Mouse (Mus musculus) limb, embryonic 10.5 days (tissue): ENCODE results near the gene Nufip2. TPM values are rescaled to one million over a fixed set of nuclear protein-coding genes. Genes with fewer than 3 reads are reported as not detected.

Source experiments
- DNase-seq: peaks from one replicate; pipeline ENCODE4 v3.0.0-alpha.2; 2017; ENCODE audit warnings: low spot score
- H3K27ac ChIP-seq: fragments of 300-500 bp; sonication (generic); 2 replicates; pipeline ENCODE4 v1.5.1; 2016; ENCODE audit warnings: mild to moderate bottlenecking
- H3K27me3 ChIP-seq: fragments of 300-500 bp; sonication (generic); 2 replicates; pipeline ENCODE4 v1.6.1; 2016; ENCODE audit warnings: low read depth, mild to moderate bottlenecking; ENCODE audit not compliant: poor library complexity, severe bottlenecking
- H3K36me3 ChIP-seq: fragments of 300-500 bp; sonication (generic); 2 replicates; pipeline ENCODE4 v1.6.1; 2016; ENCODE audit warnings: mild to moderate bottlenecking, moderate library complexity
- H3K4me1 ChIP-seq: fragments of 300-500 bp; sonication (generic); 2 replicates; pipeline ENCODE4 v1.6.1; 2016
- H3K4me3 ChIP-seq: fragments of 300-500 bp; sonication (generic); 2 replicates; pipeline ENCODE4 v1.5.1; 2016; ENCODE audit warnings: mild to moderate bottlenecking, moderate library complexity
- H3K9me3 ChIP-seq: fragments of 300-500 bp; sonication (generic); replicated peaks from 2 replicates; pipeline ENCODE4 v1.6.1; 2016; ENCODE audit warnings: mild to moderate bottlenecking
- WGBS: fragments of 180-500 bp; shearing (Covaris S2); methylation state at CpG from one replicate; pipeline ENCODE4 v1.1.7; 2016; 5-methylcytosine and 5-hydroxymethylcytosine counted together
- polyA plus RNA-seq: library from polyadenylated mRNA; unstranded; fragments of >200 nt; fragmentation: Nextera tagmentation; extraction: Ambion mirVana; gene quantifications from 2 replicates; pipeline ENCODE4 v1.2.1, GENCODE M21; 2016

Gene Nufip2
- polyA plus RNA-seq, 1 experiment from 2014 or later, result 4.0 TPM

DNA sequence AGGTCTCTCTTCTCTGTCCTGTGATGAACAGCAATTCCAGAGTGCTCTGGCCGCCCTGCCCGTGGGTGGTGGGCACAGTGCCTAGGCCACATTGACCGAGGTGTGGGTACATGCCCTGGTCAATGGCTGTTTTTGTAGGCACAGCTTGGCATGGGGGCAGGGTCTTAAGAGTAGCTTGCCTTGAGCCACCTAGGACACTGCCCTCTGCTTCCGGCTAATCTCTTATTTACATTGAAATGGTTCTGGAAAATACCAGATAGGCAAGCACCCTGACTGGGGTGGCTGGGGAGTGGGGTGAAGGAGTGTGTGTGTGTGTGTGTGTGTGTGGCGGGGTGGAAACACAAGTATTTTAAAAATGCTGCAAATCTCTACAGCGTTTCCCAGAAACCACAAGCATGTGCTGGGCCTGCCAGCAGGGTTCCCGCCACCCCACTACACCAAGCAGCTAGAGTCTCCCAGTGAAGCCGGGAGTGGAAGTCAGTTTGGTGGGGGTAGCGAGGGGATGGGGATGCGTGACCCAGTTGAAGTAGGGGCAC is 97.3 kb downstream of the Nufip2 start:
- 71% methylated on average over 10 of the region's 10 CpGs for WGBS
- Histone ChIP-seq H3K27me3 (no peaks in the 10 kb centered on the region), H3K9me3 (no peaks in the 10 kb centered on the region), H3K4me3 (no peak overlapping the region), H3K27ac (no peak overlapping the region), H3K36me3 (peaks cover 32% of the 10 kb centered on the region), H3K4me1 (peaks cover 37% of the 10 kb centered on the region)
- DNase-seq, result no peak

- Histone ChIP-seq H3K27me3 (no peaks in the 10 kb centered on the region), H3K27ac (peak overlapping the region; percentile 7; the same call in 1 of the 2 replicates), H3K4me1 (peaks cover 37% of the 10 kb centered on the region), H3K4me3 (no peak overlapping the region), H3K9me3 (no peaks in the 10 kb centered on the region), H3K36me3 (peaks cover 26% of the 10 kb centered on the region)
- WGBS, result 61% methylated on average over 18 of the region's 18 CpGs
- DNase-seq, result no peak
Observed at GRCm38 (mm10) chr11:77783747-77784646, 98.0 kb downstream of the Nufip2 start.

GRCm38 (mm10) chr11:77784894-77785293 is 98.9 kb downstream of the Nufip2 start:
- H3K27ac ChIP-seq, result no peak overlapping the region
- no peaks in the 10 kb centered on the region for H3K9me3 ChIP-seq
- peaks cover 37% of the 10 kb centered on the region for H3K4me1 ChIP-seq
- 89% methylated on average over 9 of the region's 9 CpGs for WGBS
- no peaks in the 10 kb centered on the region for H3K27me3 ChIP-seq
- H3K36me3 ChIP-seq, result peaks cover 20% of the 10 kb centered on the region
- no peak for DNase-seq
- no peak overlapping the region for H3K4me3 ChIP-seq

DNA sequence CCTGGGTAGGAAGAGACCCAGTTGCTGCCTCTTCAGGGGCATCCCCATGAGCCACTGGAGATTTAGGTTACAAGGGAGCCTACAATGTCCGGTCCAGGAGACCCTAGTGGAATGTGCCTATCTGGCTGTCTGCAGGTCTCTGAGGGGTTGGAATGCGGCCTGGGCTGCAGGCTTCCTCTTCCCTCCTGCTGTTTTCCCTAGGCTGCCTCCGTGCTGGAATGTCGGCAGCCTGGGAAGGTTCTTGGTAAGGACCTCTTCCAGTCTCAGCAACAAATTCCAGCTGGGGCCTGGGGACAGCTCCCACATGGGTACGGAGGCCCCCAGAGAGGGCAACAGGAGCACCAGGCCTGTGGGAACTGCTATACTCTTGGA is 99.4 kb downstream of the Nufip2 start:
- WGBS, result 24% methylated on average over 5 of the region's 5 CpGs
- DNase-seq, result no peak
- Histone ChIP-seq H3K4me1 (peaks cover 39% of the 10 kb centered on the region), H3K27me3 (no peaks in the 10 kb centered on the region), H3K9me3 (no peaks in the 10 kb centered on the region), H3K27ac (peak overlapping the region; percentile 74), H3K36me3 (peaks cover 19% of the 10 kb centered on the region), H3K4me3 (no peak overlapping the region)

DNA sequence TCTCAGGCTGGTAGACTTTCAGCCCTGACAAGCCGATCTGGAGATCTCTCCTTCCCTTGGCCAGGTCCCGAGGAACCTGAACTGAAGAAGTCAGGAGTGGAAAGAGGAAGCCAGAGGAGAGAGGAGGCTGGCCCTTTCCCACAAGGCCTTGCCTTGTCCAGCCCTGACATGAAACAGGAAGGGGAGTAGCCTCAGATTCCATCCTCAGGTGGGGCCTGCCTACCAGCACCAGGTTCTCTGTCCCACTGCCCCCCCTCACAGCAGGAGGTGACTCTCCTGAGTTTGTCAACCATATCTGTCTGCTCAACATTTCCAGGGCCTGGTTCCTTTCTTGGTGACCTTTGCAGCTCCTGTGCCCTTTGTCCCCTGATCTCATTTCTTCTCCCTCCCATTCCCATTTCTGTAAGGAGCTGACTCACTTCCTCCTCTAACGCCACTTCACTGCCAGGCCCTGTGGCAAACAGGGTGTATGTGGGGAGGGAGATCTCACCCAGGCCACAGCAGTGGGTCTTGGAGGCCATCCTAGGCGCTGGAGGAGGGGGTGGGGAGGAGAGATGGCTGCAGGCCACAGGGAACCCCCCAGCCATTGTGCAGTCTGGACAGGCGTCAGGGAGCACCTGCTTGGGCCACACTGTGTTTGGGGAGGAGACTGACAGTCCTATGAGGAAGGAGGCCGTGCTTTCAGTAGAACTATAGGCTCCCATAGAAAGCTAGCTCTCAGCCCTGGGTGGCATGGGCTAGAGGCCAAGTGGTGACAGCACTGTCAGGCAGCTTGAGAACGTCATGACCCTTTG is 100.0 kb downstream of the Nufip2 start:
- Histone ChIP-seq H3K4me1 (peaks cover 45% of the 10 kb centered on the region), H3K27ac (peak overlapping the region; percentile 74), H3K36me3 (peaks cover 13% of the 10 kb centered on the region), H3K9me3 (no peaks in the 10 kb centered on the region), H3K4me3 (no peak overlapping the region), H3K27me3 (no peaks in the 10 kb centered on the region)
- DNase-seq, result no peak
- WGBS, result 64% methylated on average over 7 of the region's 7 CpGs

DNA sequence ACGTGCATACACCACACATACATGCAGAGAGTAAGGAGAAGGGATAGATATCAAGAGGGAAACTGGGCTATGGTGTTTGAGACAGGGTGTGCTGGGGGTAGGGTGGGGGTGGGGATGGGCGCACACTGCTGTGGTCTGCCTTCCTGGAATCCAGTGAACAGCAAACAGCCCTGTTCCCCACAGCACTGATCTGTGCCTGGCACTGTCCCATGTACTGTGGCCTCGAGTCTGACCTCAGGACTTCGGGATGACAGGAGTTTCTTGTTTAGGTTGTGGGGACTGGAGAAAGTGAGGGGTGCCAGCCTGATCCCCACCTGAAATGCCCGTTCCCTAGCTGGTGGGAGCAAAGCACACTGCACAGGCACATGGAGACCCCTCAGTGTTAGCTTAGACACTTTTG is 101.8 kb downstream of the Nufip2 start, which contains the start of gene Gm10277:
Gene Gm10277 (minus strand): TSS at position 41 of the 400 bp plus-strand sequence.
- peaks cover 62% of the 10 kb centered on the region for H3K4me1 ChIP-seq
- no peaks in the 10 kb centered on the region for H3K27me3 ChIP-seq
- WGBS, result 85% methylated on average over 5 of the region's 5 CpGs

GRCm38 (mm10) chr11:77789512-77789911 is 103.6 kb downstream of the Nufip2 start:
- H3K27me3 ChIP-seq, result no peaks in the 10 kb centered on the region
- H3K27ac ChIP-seq, result no peak overlapping the region
- no peak for DNase-seq
- H3K4me3 ChIP-seq, result no peak overlapping the region
- H3K4me1 ChIP-seq, result peaks cover 60% of the 10 kb centered on the region
- WGBS, result 78% methylated on average over 5 of the region's 5 CpGs
- peaks cover 9% of the 10 kb centered on the region for H3K36me3 ChIP-seq
- no peaks in the 10 kb centered on the region for H3K9me3 ChIP-seq

More for the DNA sequence above, 101.8 kb downstream of the Nufip2 start, which contains the start of gene Gm10277:
- DNase-seq, result no peak
- Histone ChIP-seq H3K9me3 (no peaks in the 10 kb centered on the region), H3K27ac (peak within 1 kb of the TSS; percentile 74; the same call in 1 of the 2 replicates), H3K36me3 (peaks cover 9% of the 10 kb centered on the region), H3K4me3 (no peak within 1 kb of the TSS)

DNA sequence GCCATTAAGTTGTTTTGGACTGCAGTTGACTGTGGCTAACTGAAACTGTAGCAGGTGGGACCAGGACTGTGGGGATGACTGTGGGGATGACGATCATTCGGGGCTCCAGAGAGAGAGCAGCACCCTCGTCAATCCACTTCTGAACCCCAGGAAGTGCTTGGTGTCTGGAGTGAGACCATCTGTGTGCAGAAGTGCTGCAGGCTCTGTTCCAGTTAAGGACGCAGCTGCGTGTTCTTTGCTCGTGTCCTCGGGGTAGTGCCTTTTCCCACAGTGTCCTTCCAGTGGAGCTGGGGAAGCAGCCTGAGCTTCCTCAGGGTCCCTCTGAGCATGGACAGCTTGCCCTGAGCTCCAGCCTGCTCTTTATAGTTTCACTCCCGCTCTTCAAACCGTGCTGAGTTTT is 104.3 kb downstream of the Nufip2 start:
- Histone ChIP-seq H3K27me3 (no peaks in the 10 kb centered on the region), H3K4me3 (no peak overlapping the region), H3K4me1 (peaks cover 52% of the 10 kb centered on the region), H3K36me3 (peaks cover 9% of the 10 kb centered on the region), H3K27ac (peak overlapping the region; percentile 78; the same call in 1 of the 2 replicates), H3K9me3 (no peaks in the 10 kb centered on the region)
- 71% methylated on average over 9 of the region's 9 CpGs for WGBS
- DNase-seq, result no peak

DNA sequence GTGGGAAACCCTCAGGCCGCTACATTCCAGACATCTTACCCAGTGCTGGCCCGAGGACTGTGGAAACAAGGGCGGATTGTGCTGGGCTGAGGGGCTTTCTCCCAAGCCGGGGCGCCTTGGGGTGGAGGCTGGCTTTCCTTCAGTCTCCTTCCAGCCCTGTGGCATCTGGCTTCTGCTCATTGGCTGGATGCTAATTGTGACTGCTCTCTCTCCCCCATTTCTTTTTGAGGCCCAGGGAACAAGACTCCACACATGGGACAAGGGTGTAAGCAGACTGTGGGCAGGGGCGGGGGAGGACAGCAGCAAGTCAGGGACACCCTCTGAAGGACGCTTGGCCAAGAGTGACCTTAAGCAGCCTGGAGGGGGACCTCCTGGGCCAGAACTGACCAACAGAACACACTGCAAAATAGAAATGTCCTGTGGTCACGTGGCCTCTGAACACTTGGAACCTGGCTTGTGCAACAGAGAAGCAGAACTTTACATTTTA is 105.3 kb downstream of the Nufip2 start:
- Histone ChIP-seq H3K27ac (peak overlapping the region; percentile 78), H3K27me3 (no peaks in the 10 kb centered on the region), H3K4me1 (peaks cover 42% of the 10 kb centered on the region), H3K4me3 (0 out of 2 replicates have a peak overlapping the region, but pooled peaks have one; percentile 5), H3K36me3 (peaks cover under 1% of the 10 kb centered on the region; the same call in 1 of the 2 replicates), H3K9me3 (no peaks in the 10 kb centered on the region)
- WGBS, result 35% methylated on average over 8 of the region's 8 CpGs
- peak; percentile 48 for DNase-seq

Other genes with a start within 250 kb of the Nufip2 start
- gene Coro6, start 223.7 kb upstream of the Nufip2 start, polyA plus RNA-seq, result 0.15 TPM in 1 of 2 replicates, not detected in the other
- 12.5 and 13.4 TPM in 2 replicates for gene Ankrd13b, start 196.5 kb upstream of the Nufip2 start, polyA plus RNA-seq
- gene Git1, start 192.6 kb upstream of the Nufip2 start, polyA plus RNA-seq, result 13.6 and 14.8 TPM in 2 replicates
- 1.4 and 2.0 TPM in 2 replicates for gene Abhd15, start 171.0 kb upstream of the Nufip2 start, polyA plus RNA-seq
- 33.4 and 38.7 TPM in 2 replicates for gene Trp53i13, start 170.2 kb upstream of the Nufip2 start, polyA plus RNA-seq
- gene Gm10392, start 167.0 kb upstream of the Nufip2 start, polyA plus RNA-seq, result 0.14 TPM in 1 of 2 replicates, not detected in the other
- 8.4 and 9.9 TPM in 2 replicates for gene Taok1, start 78.3 kb upstream of the Nufip2 start, polyA plus RNA-seq
- gene Cryba1, start 39.1 kb downstream of the Nufip2 start, polyA plus RNA-seq, result not detected in 2 replicates
- 25.6 and 29.5 TPM in 2 replicates for gene Myo18a, start 77.1 kb downstream of the Nufip2 start, polyA plus RNA-seq
- gene Gm10277, start 101.6 kb downstream of the Nufip2 start, polyA plus RNA-seq, result 1.1 and 1.4 TPM in 2 replicates
- gene Pipox, start 207.9 kb downstream of the Nufip2 start, polyA plus RNA-seq, result 0.34 and 0.48 TPM in 2 replicates
- 0.11 and 0.14 TPM in 2 replicates for gene Sez6, start 244.6 kb downstream of the Nufip2 start, polyA plus RNA-seq